Mouse (Mus musculus) yolk sac, embryonic 10.5 days (tissue): ENCODE data around the gene Lrrc4.

ENCODE experiments used
- DNase-seq: peaks from one replicate; pipeline ENCODE4 v3.0.0-alpha.2; 2017; ENCODE audit warnings: low spot score

Gene Lrrc4

DNA sequence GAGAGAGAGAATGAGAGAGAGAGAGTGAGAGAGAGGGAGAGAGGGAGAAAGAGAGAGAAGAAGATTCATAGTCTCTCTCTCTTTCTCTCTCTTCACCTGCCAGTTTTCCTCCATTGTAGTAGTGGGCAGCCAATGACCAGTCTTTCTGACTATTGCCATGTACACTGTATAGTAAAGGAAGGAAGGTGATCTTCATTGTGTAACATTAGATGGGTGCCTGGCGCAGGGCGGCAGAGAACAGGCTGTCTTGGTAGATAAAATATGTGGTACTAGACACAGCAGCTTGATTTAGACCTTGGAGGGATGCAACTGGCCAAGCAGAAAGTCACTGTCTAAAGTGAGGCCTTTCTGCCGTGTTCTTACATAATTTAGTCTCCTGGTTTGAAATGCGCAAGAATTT is 216.7 kb downstream of the Lrrc4 start:
- DNase-seq = no peak

DNA sequence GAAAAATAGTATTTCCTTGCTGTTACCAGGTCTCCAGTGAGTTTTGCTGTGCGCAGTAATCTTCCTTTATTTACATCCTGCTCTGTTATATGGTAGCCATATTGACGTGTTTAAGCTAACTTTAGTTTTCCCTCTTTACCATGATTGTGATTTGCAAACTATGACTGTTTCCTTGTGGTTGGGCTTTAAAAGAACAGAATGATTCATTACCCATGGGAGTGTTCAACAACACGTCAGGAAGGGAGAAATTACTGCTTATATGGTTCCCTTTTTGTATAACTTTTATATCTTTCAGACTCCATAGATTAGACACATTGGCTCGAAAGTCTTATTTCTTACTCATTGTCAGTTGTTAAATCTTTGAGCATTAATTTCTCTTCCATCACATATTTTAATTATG is 218.1 kb downstream of the Lrrc4 start:
- DNase-seq = no peak
